Mouse (Mus musculus): ENCODE measurements at regions not wholly inside any gene's neighbourhood (a gene's known extent, or its start where the extent isn't known, plus 50 kb on each side); places are given as distances from the start of the nearest gene placed in this dataset.

GRCm38 (mm10) chr15:97125836-97126822 lies 70.4 kb upstream of the Slc38a4 start:
- DNase-seq (ENCODE audit: low spot score): no peak

DNA sequence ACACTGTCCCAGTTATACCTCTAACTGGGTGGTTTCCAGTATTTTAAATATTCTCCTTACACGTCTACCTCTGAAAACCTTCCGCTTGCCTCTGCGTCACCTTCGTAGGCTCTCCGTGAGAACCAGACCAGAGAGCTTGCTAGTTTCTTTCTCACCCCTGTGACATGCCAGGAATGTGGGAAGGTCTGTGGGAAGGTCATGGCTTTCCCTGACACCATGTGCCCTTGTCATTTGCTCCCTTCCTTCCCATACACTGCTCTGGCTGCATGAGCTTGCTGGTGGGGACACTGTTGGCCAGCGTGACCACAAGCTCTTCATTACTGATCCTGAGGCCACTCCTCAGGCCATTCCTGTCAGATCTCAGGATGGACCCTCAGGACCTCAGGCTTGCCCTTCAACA lies 66.5 kb upstream of the Slc38a4 start:
- no peak for DNase-seq (ENCODE audit: low spot score)

DNA sequence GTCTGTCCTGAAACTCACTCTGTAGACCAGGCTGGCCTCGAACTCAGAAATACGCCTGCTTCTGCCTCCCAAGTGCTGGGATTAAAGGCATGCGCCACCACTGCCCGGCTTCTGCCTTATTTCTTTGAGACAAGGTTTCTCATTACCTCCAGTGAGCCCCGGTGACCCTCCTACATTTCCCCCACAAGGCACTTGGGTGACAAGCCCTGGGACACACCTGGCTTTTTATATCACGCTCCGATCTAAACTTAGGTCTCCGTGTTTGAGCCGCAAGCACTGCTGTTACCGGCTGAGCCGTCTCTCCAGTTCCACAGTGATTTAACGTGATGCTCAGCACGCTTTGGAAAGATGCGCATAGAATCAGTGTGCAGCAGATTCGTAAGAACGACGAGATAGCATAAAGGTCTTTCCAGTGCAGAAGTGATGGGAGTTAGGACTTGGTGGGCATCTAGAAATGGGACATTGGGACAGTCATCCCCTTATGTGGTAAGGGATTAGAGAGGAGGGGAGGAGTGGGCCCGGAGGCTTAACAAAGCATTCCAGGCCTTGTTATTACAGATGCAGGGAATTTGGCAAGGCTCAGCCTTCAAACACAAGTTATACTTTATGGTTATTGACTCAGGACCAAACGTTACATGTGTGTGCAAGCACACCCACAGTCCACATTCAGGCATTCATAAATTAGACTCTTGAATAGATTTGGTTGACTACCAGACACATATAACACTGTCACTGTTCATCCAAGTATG lies 56.9 kb upstream of the Slc38a4 start:
- DNase-seq (ENCODE audit: low spot score): no peak

- no peak for DNase-seq (ENCODE audit: low spot score)
Measured at GRCm38 (mm10) chr15:97111320-97112192, 55.8 kb upstream of the Slc38a4 start.

DNA sequence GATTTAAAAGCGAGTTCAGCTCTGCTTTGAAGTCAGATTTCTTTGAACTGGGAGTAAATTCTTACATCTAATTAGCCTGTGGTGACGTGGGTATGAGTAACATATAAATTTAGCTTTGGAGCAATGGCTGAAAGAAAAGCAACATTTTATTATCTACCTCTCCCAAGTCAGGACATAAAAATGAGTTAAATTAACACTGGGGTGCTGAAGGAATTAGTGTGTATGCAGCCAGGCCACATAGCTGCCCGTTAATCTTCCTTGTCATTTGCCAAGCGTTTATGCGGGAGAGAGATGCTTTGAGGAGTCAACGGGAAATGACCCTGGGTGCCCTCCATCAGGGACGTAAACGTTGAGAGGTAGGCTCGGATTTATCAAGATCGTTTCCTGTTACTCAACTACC lies 52.0 kb upstream of the Slc38a4 start:
- no peak for DNase-seq (ENCODE audit: low spot score)

DNA sequence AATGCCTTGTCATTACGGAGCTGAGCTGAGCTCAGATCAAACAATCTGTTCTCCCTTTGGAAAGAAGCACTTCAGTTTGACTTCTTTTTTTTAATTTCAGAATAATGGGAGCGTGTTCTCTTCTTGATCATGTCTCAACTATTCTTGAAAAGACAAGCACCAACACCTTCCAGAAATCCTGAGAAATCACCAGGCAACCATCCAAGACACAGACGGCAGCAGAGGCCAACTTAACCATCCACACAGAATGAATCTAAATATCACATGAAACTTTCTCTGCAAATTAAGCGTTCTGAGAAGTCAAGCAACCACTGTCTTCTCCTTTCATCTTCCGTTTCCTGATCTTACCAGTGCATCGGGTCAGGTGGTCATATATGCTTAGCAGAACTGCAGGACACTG lies 50.8 kb upstream of the Slc38a4 start:
- DNase-seq (ENCODE audit: low spot score): no peak

Measured in gastrocnemius, adult 18-20 months (tissue).